18 mouse cellular contexts compared by ENCODE assay signal in the genomic region with DNA sequence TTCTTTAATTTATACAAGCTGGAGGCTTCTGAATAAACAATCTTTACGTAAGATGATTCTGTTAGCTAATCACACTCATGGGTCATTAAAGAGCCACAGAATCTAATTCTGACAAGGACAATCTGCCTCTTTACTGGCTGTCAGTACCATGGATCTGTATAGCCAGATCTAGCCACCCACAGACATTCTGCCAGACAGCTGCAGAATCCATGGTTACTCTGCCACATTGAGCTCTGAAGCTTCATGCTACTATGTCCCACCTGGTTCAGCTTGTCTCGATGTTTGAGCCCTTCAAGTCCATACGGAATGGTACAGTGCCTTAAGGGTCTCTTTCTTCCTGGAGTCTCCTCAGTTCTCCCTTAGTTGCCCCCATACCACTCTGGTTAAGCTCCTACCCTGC. TPM values are rescaled to one million over a fixed set of nuclear protein-coding genes. Genes with fewer than 3 reads are reported as not detected.
DNase-seq lines count a peak whose midpoint lies in the region; ATAC-seq and TF ChIP-seq lines count a peak whose summit lies in the region.
"Had no signal": no experiment of that assay in that cellular context is flagged by ENCODE, and none has a peak within 500 bp of the region (broad histone marks: within the 10 kb centered on the region; RNA-seq: fewer than 3 reads in every experiment).

No protein-coding gene starts in this region.

- H3K36me3 ChIP-seq in thymus, adult 2 months (ENCODE audit: control insufficient read depth, insufficient read depth, low read length), result no peaks in the 10 kb centered on the region
- H3K36me3 ChIP-seq in hindbrain, embryonic 10.5 days, result no peaks in the 10 kb centered on the region
- H3K36me3 ChIP-seq: embryonic facial prominence, embryonic 10.5 days; heart, embryonic 12.5 days; hindbrain, embryonic 12.5 days had no signal

- no peak for DNase-seq in frontal cortex, postnatal 10 days (ENCODE audit: low spot score in 2 of 2)
- peak; percentile 70 for DNase-seq in layer of hippocampus, adult 11-12 months (ENCODE audit: low spot score)
- peak; percentile 45 for DNase-seq in layer of hippocampus, adult 9-10 months (ENCODE audit: low spot score)
- DNase-seq in layer of hippocampus, postnatal 36 days, result peak; percentile 64 to 66
- no peak for DNase-seq in adrenal gland, adult (ENCODE audit: inconsistent age in 2 of 2, low spot score in 1 of 2)
- DNase-seq in thymus, adult 2 months, result no peak
- DNase-seq in hindbrain, embryonic 10.5 days (ENCODE audit: low spot score), result no peak
- DNase-seq: adrenal gland, adult 2 months; adrenal gland, postnatal 25 days; cerebellum, adult 2 months; cerebellum, postnatal 10 days; gastrocnemius, postnatal 14 days had no signal

- H3K4me3 ChIP-seq in thymus, adult 2 months (ENCODE audit: control insufficient read depth, insufficient read depth, low read length), result no peak overlapping the region
- H3K4me3 ChIP-seq in hindbrain, embryonic 10.5 days, result no peak overlapping the region
- H3K4me3 ChIP-seq: embryonic facial prominence, embryonic 10.5 days; heart, embryonic 12.5 days; hindbrain, embryonic 12.5 days had no signal

- H3K27ac ChIP-seq in thymus, adult 2 months (ENCODE audit: control insufficient read depth, insufficient read depth, low read length), result no peak overlapping the region
- no peak overlapping the region for H3K27ac ChIP-seq in hindbrain, embryonic 10.5 days
- H3K27ac ChIP-seq: embryonic facial prominence, embryonic 10.5 days; hindbrain, embryonic 12.5 days; hindbrain, postnatal 0 days had no signal

- TF ChIP-seq CTCF in thymus, adult 2 months (IDR thresholded peaks at IDR 0.05; ENCODE audit: borderline replicate concordance, control insufficient read depth, extremely low read depth, insufficient read depth, low read length, poor library complexity), result no peak

- no peaks in the 10 kb centered on the region for H3K9me3 ChIP-seq in hindbrain, embryonic 10.5 days
- H3K9me3 ChIP-seq: embryonic facial prominence, embryonic 10.5 days; heart, embryonic 12.5 days; hindbrain, embryonic 12.5 days had no signal

- no peak for TF ChIP-seq POLR2A in thymus, adult 2 months (IDR thresholded peaks at IDR 0.05; ENCODE audit: control insufficient read depth, extremely low read depth, insufficient read depth, low read length, poor library complexity)

- H3K4me1 ChIP-seq in thymus, adult 2 months (replicated peaks; ENCODE audit: control insufficient read depth, insufficient read depth, low read length), result no peaks in the 10 kb centered on the region
- H3K4me1 ChIP-seq in hindbrain, embryonic 10.5 days (replicated peaks), result no peaks in the 10 kb centered on the region
- H3K4me1 ChIP-seq: embryonic facial prominence, embryonic 10.5 days; heart, embryonic 12.5 days; hindbrain, embryonic 12.5 days had no signal

- WGBS in thymus, adult 2 months, result 93% methylated on average over 3 of the region's 3 CpGs
- 83% methylated on average over 3 of the region's 3 CpGs for WGBS in hindbrain, embryonic 10.5 days

- H3K27me3 ChIP-seq in thymus, adult 2 months (ENCODE audit: control insufficient read depth, insufficient read depth, low read length), result no peaks in the 10 kb centered on the region
- H3K27me3 ChIP-seq in hindbrain, embryonic 10.5 days (ENCODE audit: insufficient read depth, poor library complexity, severe bottlenecking), result no peaks in the 10 kb centered on the region
- H3K27me3 ChIP-seq: heart, embryonic 12.5 days; hindbrain, embryonic 12.5 days had no signal

- peak; percentile 94 for ATAC-seq in frontal cortex, adult (ENCODE audit: low TSS enrichment)
- ATAC-seq: forebrain, embryonic 14.5 days had no signal

RNA-seq across cellular contexts. Expression of a gene that starts 55.1 kb away (rescaled TPM):
- 10 to 100 TPM; 25.1 to 29.8 TPM for total RNA-seq in layer of hippocampus, postnatal 36 days (2021)
- 8.3 and 9.8 TPM in 2 replicates for polyA plus RNA-seq in thymus, adult 2 months (2012; rRNA removed)
- 65.6 and 74.8 TPM in 2 replicates for polyA plus RNA-seq in hindbrain, embryonic 10.5 days (2016; fragmentation: Nextera tagmentation; extraction: Ambion mirVana)

RNA-seq across cellular contexts. Expression of a gene that starts 55.2 kb away (rescaled TPM):
- 100 to 1,000 TPM; 160 to 196 TPM for total RNA-seq in layer of hippocampus, postnatal 36 days (2021)
- polyA plus RNA-seq in thymus, adult 2 months (2012; rRNA removed), result 614 and 619 TPM in 2 replicates
- 293 and 326 TPM in 2 replicates for polyA plus RNA-seq in hindbrain, embryonic 10.5 days (2016; fragmentation: Nextera tagmentation; extraction: Ambion mirVana)

Comparison
In these comparisons a context has a peak if more than half of its experiments do, and no peak if none do; other contexts are left out.
1. DNase-seq: peak in layer of hippocampus, adult 11-12 months (single experiment), layer of hippocampus, adult 9-10 months (single experiment) and layer of hippocampus, postnatal 36 days (2 of 2); none in frontal cortex, postnatal 10 days (0 of 2), adrenal gland, adult (0 of 2), thymus, adult 2 months (single experiment) and hindbrain, embryonic 10.5 days (single experiment).